Mouse (Mus musculus) liver, adult 2 months (tissue): ENCODE data around the gene Crtc1. TPM values are rescaled to one million over a fixed set of nuclear protein-coding genes. Genes with fewer than 3 reads are reported as not detected.

Experiments used
- DNase-seq: peaks from one replicate; pipeline ENCODE4 v3.0.0-alpha.2; 2011; ENCODE audit warnings: low read depth, low spot score; ENCODE audit errors: extremely low read depth
- H3K27ac ChIP-seq: fragments of 200-500 bp; replicated peaks from 2 replicates; pipeline ENCODE4 v1.5.1; 2012; ENCODE audit warnings: low read depth, mild to moderate bottlenecking, control low read depth, inconsistent platforms, low read length; ENCODE audit not compliant: insufficient read depth
- H3K27me3 ChIP-seq: fragments of 200-500 bp; 2 replicates; pipeline ENCODE4 v1.6.1; 2012; ENCODE audit warnings: mild to moderate bottlenecking, moderate library complexity, low read length, inconsistent platforms; ENCODE audit not compliant: control insufficient read depth, insufficient read depth
- H3K36me3 ChIP-seq: fragments of 200-500 bp; 2 replicates; pipeline ENCODE4 v1.6.1; 2012; ENCODE audit warnings: low read length, inconsistent platforms; ENCODE audit not compliant: control insufficient read depth, insufficient read depth
- H3K4me1 ChIP-seq: fragments of 200-500 bp; 2 replicates; pipeline ENCODE4 v1.6.1; 2011; ENCODE audit warnings: low read length; ENCODE audit not compliant: control insufficient read depth, insufficient read depth
- H3K4me3 ChIP-seq: fragments of 200-500 bp; 2 replicates; pipeline ENCODE4 v1.5.1; 2011; ENCODE audit warnings: low read depth, mild to moderate bottlenecking, control low read depth, low read length, moderate library complexity; ENCODE audit not compliant: insufficient read depth
- H3K79me2 ChIP-seq: fragments of 200-500 bp; 2 replicates; pipeline ENCODE4 v1.6.1; 2012; ENCODE audit warnings: inconsistent platforms, mild to moderate bottlenecking, low read length, moderate library complexity; ENCODE audit not compliant: control insufficient read depth, insufficient read depth
- H3K9ac ChIP-seq: fragments of 200-500 bp; 2 replicates; pipeline ENCODE4 v1.6.1; 2012; ENCODE audit warnings: low read depth, mild to moderate bottlenecking, control low read depth, inconsistent platforms, low read length
- CTCF ChIP-seq: fragments of 200-500 bp; IDR thresholded peaks from 2 replicates; pipeline ENCODE4 v1.5.1; 2011; ENCODE audit warnings: low read depth, low read length, control low read depth
- POLR2A ChIP-seq: fragments of 200-500 bp; IDR thresholded peaks from 2 replicates; pipeline ENCODE4 v1.6.1; 2011; ENCODE audit warnings: low read length, control low read depth; ENCODE audit not compliant: insufficient read depth; ENCODE audit errors: extremely low read depth
- WGBS: fragments of 180-500 bp; shearing (Covaris S2); methylation state at CpG from one replicate; pipeline ENCODE4 v1.1.7; 2018; 5-methylcytosine and 5-hydroxymethylcytosine counted together
- polyA plus RNA-seq: library from polyadenylated mRNA; depleted of rRNA; stranded (reverse); fragments of >200 nt; gene quantifications from 2 replicates; pipeline ENCODE4 v1.2.3, GENCODE M21; 2012
- total RNA-seq: library from RNA; depleted of rRNA; stranded (reverse); fragments of >200 nt; gene quantifications from 2 replicates; pipeline ENCODE4 v1.2.3, GENCODE M21; 2014

Gene Crtc1
- total and polyA plus RNA-seq, 2 experiments = 1.2 to 8.2 TPM

GRCm38 (mm10) chr8:70426300-70426907 lies 13.0 kb downstream of the Crtc1 start:
- Histone ChIP-seq H3K27me3 (no peaks in the 10 kb centered on the region), H3K4me3 (no peak overlapping the region), H3K79me2 (peaks cover 24% of the 10 kb centered on the region), H3K27ac (no peak overlapping the region), H3K36me3 (no peaks in the 10 kb centered on the region), H3K9ac (no peak overlapping the region), H3K4me1 (no peaks in the 10 kb centered on the region)
- 91% methylated on average over 2 of the region's 2 CpGs for WGBS
- TF ChIP-seq POLR2A = no peak
- TF ChIP-seq CTCF = no peak
- DNase-seq = no peak

- no peak overlapping the region for H3K9ac ChIP-seq
- peaks cover 7% of the 10 kb centered on the region; the same call in 1 of the 2 replicates for H3K79me2 ChIP-seq
- H3K4me1 ChIP-seq = no peaks in the 10 kb centered on the region
- no peak for DNase-seq
- H3K4me3 ChIP-seq = no peak overlapping the region
- no peak for TF ChIP-seq POLR2A
- TF ChIP-seq CTCF = no peak
- WGBS = 98% methylated on average over 2 of the region's 2 CpGs
- H3K27ac ChIP-seq = no peak overlapping the region
- H3K36me3 ChIP-seq = no peaks in the 10 kb centered on the region
- no peaks in the 10 kb centered on the region for H3K27me3 ChIP-seq
These were observed 16.7 kb downstream of the Crtc1 start for GRCm38 (mm10) chr8:70422722-70423121.

GRCm38 (mm10) chr8:70421349-70422104 lies 17.9 kb downstream of the Crtc1 start:
- no peak overlapping the region for H3K4me3 ChIP-seq
- no peaks in the 10 kb centered on the region for H3K27me3 ChIP-seq
- 72% methylated on average over 18 of the region's 18 CpGs for WGBS
- peaks cover 4% of the 10 kb centered on the region; the same call in 1 of the 2 replicates for H3K79me2 ChIP-seq
- no peak for DNase-seq
- no peaks in the 10 kb centered on the region for H3K36me3 ChIP-seq
- TF ChIP-seq POLR2A (no peak), CTCF (no peak)
- H3K27ac ChIP-seq = no peak overlapping the region
- no peaks in the 10 kb centered on the region for H3K4me1 ChIP-seq
- no peak overlapping the region for H3K9ac ChIP-seq

- Histone ChIP-seq H3K27me3 (no peaks in the 10 kb centered on the region), H3K27ac (no peak overlapping the region), H3K9ac (no peak overlapping the region), H3K79me2 (peaks cover 4% of the 10 kb centered on the region; the same call in 1 of the 2 replicates), H3K4me1 (no peaks in the 10 kb centered on the region), H3K4me3 (no peak overlapping the region), H3K36me3 (no peaks in the 10 kb centered on the region)
- WGBS = 90% methylated on average over 11 of the region's 11 CpGs
- DNase-seq = no peak
- TF ChIP-seq CTCF = no peak
- TF ChIP-seq POLR2A = no peak
These were observed 19.3 kb downstream of the Crtc1 start for GRCm38 (mm10) chr8:70419879-70420643.

- no peak for DNase-seq
- H3K36me3 ChIP-seq = no peaks in the 10 kb centered on the region
- TF ChIP-seq POLR2A = no peak
- TF ChIP-seq CTCF = no peak
- WGBS = 67% methylated on average over 14 of the region's 14 CpGs
- no peak overlapping the region for H3K4me3 ChIP-seq
- H3K27me3 ChIP-seq = no peaks in the 10 kb centered on the region
- no peaks in the 10 kb centered on the region for H3K4me1 ChIP-seq
- H3K9ac ChIP-seq = no peak overlapping the region
- no peak overlapping the region for H3K27ac ChIP-seq
- peaks cover 4% of the 10 kb centered on the region; the same call in 1 of the 2 replicates for H3K79me2 ChIP-seq
These were observed 20.4 kb downstream of the Crtc1 start for GRCm38 (mm10) chr8:70418954-70419353.
